15 mouse cellular contexts compared by ENCODE assay signal in the genomic region with DNA sequence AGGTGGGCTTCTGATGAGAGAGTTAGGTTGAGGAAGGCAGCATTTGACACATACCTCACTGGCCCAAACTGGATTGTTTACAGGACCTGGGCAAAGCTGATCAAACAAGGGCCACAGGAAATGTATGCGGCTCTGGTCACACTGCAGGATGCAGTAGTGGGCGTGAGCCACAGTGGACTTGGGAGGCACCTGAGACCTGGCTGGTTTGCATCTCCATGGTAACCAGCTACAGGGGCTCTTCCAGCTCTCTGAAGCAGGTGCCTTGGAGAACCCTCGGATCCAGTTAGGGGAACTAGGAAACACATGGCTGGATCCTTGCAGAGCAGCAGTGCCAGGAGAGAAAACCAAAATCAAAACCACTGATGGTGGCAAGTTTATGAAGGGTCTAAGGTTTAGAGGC. TPM values are rescaled to one million over a fixed set of nuclear protein-coding genes. Genes with fewer than 3 reads are reported as not detected.
"Had no signal": no experiment of that assay in that cellular context is flagged by ENCODE, and none has a peak within 500 bp of the region (broad histone marks: within the 10 kb centered on the region; RNA-seq: fewer than 3 reads in every experiment).

No protein-coding gene starts in this region.

RNA-seq across cellular contexts. Expression of a gene that starts 8.2 kb away (rescaled TPM):
- total RNA-seq: megakaryocyte, adult 5-6 weeks; neutrophil, adult 5-6 weeks had no signal
- polyA plus RNA-seq: limb, embryonic 15.5 days; lung, embryonic 14.5 days; lung, embryonic 16.5 days; midbrain, embryonic 10.5 days; midbrain, embryonic 13.5 days; midbrain, embryonic 15.5 days; midbrain, postnatal 0 days; neural tube, embryonic 12.5 days; neural tube, embryonic 14.5 days; stomach, embryonic 14.5 days; testis, adult 2 months had no signal

RNA-seq across cellular contexts. Expression of a gene that starts 23.6 kb away (rescaled TPM):
- total RNA-seq: megakaryocyte, adult 5-6 weeks; megakaryocyte-erythroid progenitor cell, adult 5-6 weeks; midbrain, postnatal 0 days; monocyte, adult 5-6 weeks; neutrophil, adult 5-6 weeks had no signal
- polyA plus RNA-seq: limb, embryonic 15.5 days; lung, embryonic 14.5 days; lung, embryonic 16.5 days; midbrain, embryonic 10.5 days; midbrain, embryonic 13.5 days; midbrain, embryonic 15.5 days; neural tube, embryonic 12.5 days; neural tube, embryonic 14.5 days; stomach, embryonic 14.5 days had no signal
